Comparison of ENCODE assay signal across 14 mouse cellular contexts in the genomic region with DNA sequence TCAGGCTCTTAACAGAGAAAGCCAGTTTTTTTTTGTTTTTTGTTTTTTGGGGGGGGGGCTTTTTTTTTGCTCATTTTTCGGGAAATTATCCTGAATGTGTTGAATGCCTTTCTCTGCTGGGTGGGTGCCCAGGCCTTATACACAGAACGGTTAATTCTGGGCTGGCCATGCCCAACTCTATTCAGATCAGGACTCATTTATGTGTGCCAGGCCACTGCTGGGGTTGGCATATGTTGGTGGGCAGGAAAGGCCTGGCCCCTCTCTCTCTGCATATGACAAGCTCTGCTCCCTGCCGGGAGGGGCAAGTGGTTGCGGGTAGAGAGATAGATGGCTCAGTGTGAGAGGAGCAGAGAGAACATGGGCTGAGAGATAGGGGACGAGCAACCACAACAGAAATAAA.
A peak's percentile ranks its signal among the peaks of the same experiment; 100 is the strongest.
DNase-seq lines count a peak whose midpoint lies in the region; ATAC-seq and TF ChIP-seq lines count a peak whose summit lies in the region.
"Had no signal": no experiment of that assay in that cellular context is flagged by ENCODE, and none has a peak within 500 bp of the region (broad histone marks: within the 10 kb centered on the region; RNA-seq: fewer than 3 reads in every experiment).

No protein-coding gene starts in this region.

- peaks cover 13% of the 10 kb centered on the region for H3K4me1 ChIP-seq in cerebellum, adult 2 months (ENCODE audit: control insufficient read depth, insufficient read depth, low read length)
- peaks cover 7% of the 10 kb centered on the region; the same call in 1 of the 2 replicates for H3K4me1 ChIP-seq in hindbrain, postnatal 0 days (ENCODE audit: insufficient read depth, low read length)
- H3K4me1 ChIP-seq: stomach, embryonic 15.5 days had no signal

- H3K4me3 ChIP-seq in cerebellum, adult 2 months (replicated peaks; ENCODE audit: insufficient read depth, low read depth, low read length), result no peak overlapping the region
- H3K4me3 ChIP-seq in hindbrain, postnatal 0 days (ENCODE audit: low read length), result no peak overlapping the region
- H3K4me3 ChIP-seq: heart, embryonic 13.5 days; stomach, embryonic 15.5 days had no signal

- peak; percentile 48 to 60 for DNase-seq in layer of hippocampus, adult 8-10 months (ENCODE audit: low spot score in 2 of 2)
- no peak for DNase-seq in layer of hippocampus, postnatal 25 days (ENCODE audit: extremely low spot score in 1 of 2, low spot score in 1 of 2)
- peak; percentile 93 for DNase-seq in brain, embryonic 14.5 days (ENCODE audit: low read depth)
- peak; percentile 52 to 79 for DNase-seq in cerebellum, adult 2 months
- peak; percentile 88 for DNase-seq in hindbrain, postnatal 0 days (ENCODE audit: low spot score)
- no peak for DNase-seq in kidney, postnatal 25 days
- no peak for DNase-seq in adrenal gland, postnatal 25 days
- DNase-seq: kidney, postnatal 14 days; lung, postnatal 4 days had no signal

- 6% methylated on average over 5 of the region's 5 CpGs for WGBS in cerebellum, adult 2 months
- WGBS in hindbrain, postnatal 0 days, result 45% methylated on average over 5 of the region's 5 CpGs

- TF ChIP-seq CTCF in brain, embryonic 14.5 days (IDR thresholded peaks at IDR 0.05; ENCODE audit: borderline replicate concordance, extremely low read depth, insufficient read depth, insufficient read length), result no peak
- no peak for TF ChIP-seq CTCF in cerebellum, adult 2 months (IDR thresholded peaks at IDR 0.05; ENCODE audit: borderline replicate concordance, insufficient read depth, low read depth, low read length)
- TF ChIP-seq CTCF in hindbrain, postnatal 0 days (IDR thresholded peaks at IDR 0.05; ENCODE audit: low read depth), result no peak

- H3K9ac ChIP-seq in hindbrain, postnatal 0 days (replicated peaks; ENCODE audit: low read length), result no peak overlapping the region
- H3K9ac ChIP-seq: heart, embryonic 13.5 days; liver, embryonic 14.5 days; stomach, embryonic 15.5 days had no signal

- H3K9me3 ChIP-seq in hindbrain, postnatal 0 days (ENCODE audit: low read length), result no peaks in the 10 kb centered on the region
- H3K9me3 ChIP-seq: heart, embryonic 13.5 days; stomach, embryonic 15.5 days had no signal

- no peak overlapping the region for H3K4me2 ChIP-seq in hindbrain, postnatal 0 days (ENCODE audit: low read depth, low read length)
- H3K4me2 ChIP-seq: heart, embryonic 13.5 days; stomach, embryonic 15.5 days had no signal

- H3K36me3 ChIP-seq in hindbrain, postnatal 0 days (ENCODE audit: insufficient read depth, low read length), result no peaks in the 10 kb centered on the region
- H3K36me3 ChIP-seq: heart, embryonic 13.5 days; stomach, embryonic 15.5 days had no signal

- ATAC-seq in hindbrain, postnatal 0 days, result peak; percentile 97
- ATAC-seq: CD4-positive, CD25-positive, alpha-beta regulatory T cell, adult 4 months; inflammation-experienced regulatory T-cells, adult 6 months had no signal

- no peak for TF ChIP-seq POLR2A in brain, embryonic 14.5 days (IDR thresholded peaks at IDR 0.05; ENCODE audit: borderline replicate concordance, extremely low read depth, insufficient read depth, insufficient read length, poor library complexity, severe bottlenecking)
- no peak for TF ChIP-seq POLR2A in cerebellum, adult 2 months (IDR thresholded peaks at IDR 0.05; ENCODE audit: borderline replicate concordance, insufficient read depth, low read length)

- no peak overlapping the region for H3K27ac ChIP-seq in cerebellum, adult 2 months (ENCODE audit: insufficient read depth, low read length)
- no peak overlapping the region for H3K27ac ChIP-seq in hindbrain, postnatal 0 days
- H3K27ac ChIP-seq: heart, embryonic 13.5 days; liver, embryonic 14.5 days; stomach, embryonic 15.5 days had no signal

- H3K27me3 ChIP-seq in cerebellum, adult 2 months (ENCODE audit: control insufficient read depth, insufficient read depth, low read length), result no peaks in the 10 kb centered on the region
- H3K27me3 ChIP-seq in hindbrain, postnatal 0 days (ENCODE audit: insufficient read depth, low read length), result no peaks in the 10 kb centered on the region
- H3K27me3 ChIP-seq: heart, embryonic 13.5 days; stomach, embryonic 15.5 days had no signal

Comparison
In these comparisons a context has a peak if more than half of its experiments do, and no peak if none do; other contexts are left out.
1. DNase-seq: peak in layer of hippocampus, adult 8-10 months (2 of 2), brain, embryonic 14.5 days (single experiment), cerebellum, adult 2 months (2 of 2) and hindbrain, postnatal 0 days (single experiment); none in layer of hippocampus, postnatal 25 days (0 of 2), kidney, postnatal 25 days (0 of 2) and adrenal gland, postnatal 25 days (single experiment).